Mouse (Mus musculus) forebrain, embryonic 10.5 days (tissue): ENCODE data around the gene Kcnt2. TPM values are rescaled to one million over a fixed set of nuclear protein-coding genes. Genes with fewer than 3 reads are reported as not detected.

ENCODE experiments used
- DNase-seq: peaks from one replicate; pipeline ENCODE4 v3.0.0-alpha.2; 2017; ENCODE audit warnings: low spot score; ENCODE audit errors: extremely low spot score
- H3K27ac ChIP-seq: fragments of 300-500 bp; sonication (generic); 2 replicates; pipeline ENCODE4 v1.5.1; 2016; ENCODE audit warnings: mild to moderate bottlenecking
- H3K27me3 ChIP-seq: fragments of 300-500 bp; sonication (generic); 2 replicates; pipeline ENCODE4 v1.6.1; 2016; ENCODE audit warnings: mild to moderate bottlenecking; ENCODE audit not compliant: poor library complexity, severe bottlenecking
- H3K36me3 ChIP-seq: fragments of 300-500 bp; sonication (generic); replicated peaks from 2 replicates; pipeline ENCODE4 v1.6.1; 2016; ENCODE audit warnings: mild to moderate bottlenecking, moderate library complexity
- H3K4me1 ChIP-seq: fragments of 300-500 bp; sonication (generic); 2 replicates; pipeline ENCODE4 v1.6.1; 2016
- H3K4me3 ChIP-seq: fragments of 300-500 bp; sonication (generic); 2 replicates; pipeline ENCODE4 v1.5.1; 2016; ENCODE audit warnings: mild to moderate bottlenecking, moderate library complexity
- H3K9me3 ChIP-seq: fragments of 300-500 bp; sonication (generic); 2 replicates; pipeline ENCODE4 v1.6.1; 2016; ENCODE audit warnings: mild to moderate bottlenecking, moderate library complexity
- WGBS: fragments of 180-500 bp; shearing (Covaris S2); methylation state at CpG from one replicate; pipeline ENCODE4 v1.1.7; 2016; 5-methylcytosine and 5-hydroxymethylcytosine counted together
- polyA plus RNA-seq: library from polyadenylated mRNA; unstranded; fragments of >200 nt; fragmentation: Nextera tagmentation; extraction: Ambion mirVana; gene quantifications from 2 replicates; pipeline ENCODE4 v1.2.1, GENCODE M21; 2016

Kcnt2 gene
- polyA plus RNA-seq, 1 experiment from 2014 or later, result 1.1 TPM

DNA sequence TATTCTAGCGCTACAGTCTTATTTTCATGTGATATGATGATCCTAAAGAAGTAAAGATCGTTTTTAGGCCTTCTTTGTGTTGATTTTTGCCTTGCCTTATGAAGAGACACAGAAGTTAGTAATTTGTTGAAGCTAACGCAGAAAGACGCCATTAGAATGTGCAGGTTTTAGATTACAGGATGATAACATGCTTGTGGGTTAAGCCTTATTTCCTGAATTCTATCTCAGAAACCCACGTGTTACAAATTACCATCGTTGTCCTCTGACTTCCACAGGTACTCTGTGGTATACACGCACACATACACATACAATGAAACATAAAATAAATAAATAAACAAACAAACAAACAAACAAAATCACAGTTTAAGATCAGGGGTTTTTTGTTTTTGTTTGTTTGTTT is 326.2 kb downstream of the Kcnt2 start:
- H3K9me3 ChIP-seq, result no peaks in the 10 kb centered on the region
- 85% methylated on average over 7 of the region's 7 CpGs for WGBS

DNA sequence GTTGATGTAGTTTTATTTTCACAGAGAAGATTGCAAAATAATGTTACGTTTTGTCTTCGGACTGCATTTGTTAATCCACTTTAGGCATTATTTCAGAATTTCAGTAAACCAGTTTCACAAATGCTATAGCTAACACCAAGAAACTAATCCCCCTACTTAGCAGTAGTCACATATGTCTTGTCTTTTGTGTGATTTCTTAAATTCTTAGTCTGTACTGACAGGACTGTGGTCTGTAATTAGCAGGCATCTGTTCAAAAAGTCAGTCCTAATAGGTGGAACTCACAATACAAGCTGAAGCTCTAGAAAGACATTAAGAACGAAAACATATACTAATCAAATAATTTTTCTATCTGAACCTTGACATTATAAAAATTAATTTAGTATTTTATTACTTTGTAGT is 332.6 kb downstream of the Kcnt2 start:
- no peaks in the 10 kb centered on the region for H3K27me3 ChIP-seq
- no peaks in the 10 kb centered on the region for H3K9me3 ChIP-seq
- no peak for DNase-seq
- H3K4me3 ChIP-seq, result no peak overlapping the region
- no peaks in the 10 kb centered on the region for H3K4me1 ChIP-seq
- H3K36me3 ChIP-seq, result no peaks in the 10 kb centered on the region
- 85% methylated on average over 3 of the region's 3 CpGs for WGBS
- H3K27ac ChIP-seq, result no peak overlapping the region

More for the DNA sequence above, 326.2 kb downstream of the Kcnt2 start:
- H3K27me3 ChIP-seq, result no peaks in the 10 kb centered on the region
- no peaks in the 10 kb centered on the region for H3K4me1 ChIP-seq
- no peak overlapping the region for H3K4me3 ChIP-seq
- no peaks in the 10 kb centered on the region for H3K36me3 ChIP-seq
- no peak overlapping the region for H3K27ac ChIP-seq
- no peak for DNase-seq

DNA sequence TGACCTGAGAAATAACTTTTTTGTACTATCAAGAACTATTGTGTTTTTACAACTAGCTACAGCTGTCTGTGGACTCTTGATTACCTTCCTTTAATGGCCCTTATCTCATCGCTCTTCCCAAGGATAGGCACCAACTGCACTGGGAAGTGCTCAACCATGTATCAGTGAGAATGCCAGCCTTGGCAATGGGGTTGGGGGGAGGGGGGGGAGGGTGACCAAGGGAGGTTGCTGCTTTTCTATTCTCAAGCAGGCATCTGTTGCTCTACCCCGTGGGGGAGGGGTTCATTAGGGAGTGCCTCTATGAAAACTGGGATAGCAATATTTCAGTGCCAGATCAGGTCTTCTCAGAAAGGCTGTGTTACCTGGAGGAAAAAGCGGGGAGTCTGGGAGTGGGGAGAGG is 342.3 kb downstream of the Kcnt2 start:
- Histone ChIP-seq H3K27me3 (no peaks in the 10 kb centered on the region), H3K4me3 (no peak overlapping the region), H3K4me1 (no peaks in the 10 kb centered on the region), H3K27ac (no peak overlapping the region), H3K36me3 (no peaks in the 10 kb centered on the region), H3K9me3 (no peaks in the 10 kb centered on the region)
- DNase-seq, result no peak
- 74% methylated on average over 3 of the region's 3 CpGs for WGBS

DNA sequence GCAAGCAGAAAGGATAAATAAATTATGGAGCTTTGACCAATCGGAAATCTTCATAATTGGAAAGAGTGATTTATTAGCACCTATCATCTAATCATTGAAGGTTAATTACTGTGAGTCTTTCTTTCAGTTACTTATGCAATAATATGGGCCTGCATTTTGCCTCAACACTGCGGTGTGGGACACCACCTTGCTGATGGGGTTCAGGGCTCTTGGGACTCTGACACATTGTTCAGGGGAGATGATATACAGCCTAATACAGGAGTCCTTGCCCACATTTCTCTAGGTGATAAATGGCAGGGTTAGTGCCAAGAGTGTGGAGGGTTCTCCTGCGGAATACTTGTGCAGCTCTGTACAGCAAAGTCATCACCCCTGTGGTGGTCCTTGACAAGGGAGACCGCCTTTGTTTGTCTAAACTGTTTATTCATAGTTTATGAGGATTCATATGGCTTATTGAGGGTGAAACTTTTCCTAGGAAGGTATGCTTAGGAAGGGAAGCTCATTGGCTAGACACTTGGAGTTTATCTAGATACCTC is 362.9 kb downstream of the Kcnt2 start:
- H3K4me3 ChIP-seq, result no peak overlapping the region
- no peak for DNase-seq
- no peak overlapping the region for H3K27ac ChIP-seq
- H3K4me1 ChIP-seq, result no peaks in the 10 kb centered on the region
- no peaks in the 10 kb centered on the region for H3K9me3 ChIP-seq
- 90% methylated on average over 4 of the region's 4 CpGs for WGBS
- no peaks in the 10 kb centered on the region for H3K36me3 ChIP-seq
- H3K27me3 ChIP-seq, result no peaks in the 10 kb centered on the region

DNA sequence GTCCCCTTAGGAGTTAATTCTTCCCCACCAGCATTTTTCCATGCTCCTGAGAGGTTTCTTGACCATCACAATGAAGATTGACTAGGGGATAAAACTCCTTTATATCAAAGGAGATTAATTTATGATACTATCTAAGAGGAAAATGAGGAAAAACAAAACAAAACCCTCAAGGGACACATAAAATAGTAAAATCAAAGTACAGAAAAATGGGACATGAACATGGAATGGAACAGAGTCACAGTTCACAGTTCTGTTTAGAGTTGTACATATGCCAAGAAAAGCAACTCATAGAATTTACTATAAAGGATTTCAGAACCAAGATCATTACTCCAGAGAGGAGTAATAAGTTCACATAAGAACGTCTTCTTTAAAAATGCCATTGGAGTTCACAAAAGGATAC is 367.1 kb downstream of the Kcnt2 start:
- no peaks in the 10 kb centered on the region for H3K9me3 ChIP-seq
- H3K27me3 ChIP-seq, result no peaks in the 10 kb centered on the region
- no peaks in the 10 kb centered on the region for H3K4me1 ChIP-seq
- no peak overlapping the region for H3K4me3 ChIP-seq
- H3K36me3 ChIP-seq, result no peaks in the 10 kb centered on the region
- WGBS, result 77% methylated on average over 1 of the region's 1 CpGs
- no peak for DNase-seq
- no peak overlapping the region for H3K27ac ChIP-seq

DNA sequence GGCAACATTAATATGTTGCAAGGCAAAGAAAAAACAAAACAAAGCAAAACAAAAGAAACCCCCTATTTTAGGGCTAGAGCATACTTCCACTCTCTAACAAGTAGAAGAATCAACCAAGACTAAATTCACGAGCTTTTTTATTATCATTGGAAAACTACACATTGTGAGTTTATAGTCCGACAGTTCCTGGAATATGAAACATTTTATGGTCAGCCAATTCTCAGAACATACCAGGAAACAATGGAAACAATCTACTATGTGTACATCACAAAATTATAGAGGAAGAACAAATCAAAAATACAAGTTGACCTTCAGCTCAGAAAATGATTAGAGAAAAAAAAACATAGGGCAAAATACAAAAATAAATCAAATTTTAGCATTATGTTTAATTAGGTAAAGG is 368.9 kb downstream of the Kcnt2 start:
- WGBS, result 95% methylated on average over 2 of the region's 2 CpGs
- no peaks in the 10 kb centered on the region for H3K36me3 ChIP-seq
- H3K27me3 ChIP-seq, result no peaks in the 10 kb centered on the region
- H3K4me3 ChIP-seq, result no peak overlapping the region
- no peak overlapping the region for H3K27ac ChIP-seq
- DNase-seq, result no peak
- H3K4me1 ChIP-seq, result no peaks in the 10 kb centered on the region
- no peaks in the 10 kb centered on the region for H3K9me3 ChIP-seq

DNA sequence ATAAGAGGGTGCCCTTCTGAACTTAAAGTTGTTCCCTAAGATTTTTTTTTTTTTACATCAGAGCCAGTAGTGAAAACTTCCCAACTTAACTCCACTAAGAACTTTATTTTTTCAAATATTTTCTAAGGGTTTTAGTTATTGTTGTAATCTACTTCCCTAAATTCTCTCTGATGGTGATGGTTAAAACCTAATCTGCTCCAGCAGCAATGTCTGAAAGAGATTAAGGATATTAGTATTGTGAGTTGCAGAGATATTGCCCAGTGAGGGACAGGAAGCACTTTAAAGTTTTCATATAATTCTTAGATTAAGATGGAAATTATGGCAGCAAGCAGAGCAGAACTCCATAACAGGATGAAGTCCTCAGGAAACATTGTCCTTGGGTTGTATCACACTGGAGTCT is 372.2 kb downstream of the Kcnt2 start:
- H3K27ac ChIP-seq, result no peak overlapping the region
- H3K9me3 ChIP-seq, result no peaks in the 10 kb centered on the region
- H3K36me3 ChIP-seq, result no peaks in the 10 kb centered on the region
- H3K4me3 ChIP-seq, result no peak overlapping the region
- no peaks in the 10 kb centered on the region for H3K4me1 ChIP-seq
- DNase-seq, result no peak
- no peaks in the 10 kb centered on the region for H3K27me3 ChIP-seq

DNA sequence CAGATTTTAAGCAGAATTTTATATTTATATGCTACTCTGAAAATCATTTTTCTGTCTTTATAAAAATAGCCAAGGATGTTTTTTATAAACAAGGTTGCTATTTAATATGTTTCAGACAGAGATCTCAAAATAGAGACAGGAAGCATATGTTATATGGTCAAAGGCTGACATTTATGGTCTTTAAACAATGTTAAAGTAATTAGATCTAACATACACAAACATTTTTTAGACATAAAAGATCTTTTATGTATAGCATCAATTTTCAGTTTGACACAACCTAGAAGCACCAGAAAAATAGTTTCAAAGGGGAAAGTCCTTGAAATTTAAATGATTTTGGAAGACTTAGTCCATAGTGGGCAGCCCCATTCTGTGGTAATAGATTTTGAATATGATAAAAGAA is 379.0 kb downstream of the Kcnt2 start:
- no peaks in the 10 kb centered on the region for H3K27me3 ChIP-seq
- no peaks in the 10 kb centered on the region for H3K4me1 ChIP-seq
- no peaks in the 10 kb centered on the region for H3K36me3 ChIP-seq
- H3K4me3 ChIP-seq, result no peak overlapping the region
- no peak for DNase-seq
- no peaks in the 10 kb centered on the region for H3K9me3 ChIP-seq
- H3K27ac ChIP-seq, result no peak overlapping the region

DNA sequence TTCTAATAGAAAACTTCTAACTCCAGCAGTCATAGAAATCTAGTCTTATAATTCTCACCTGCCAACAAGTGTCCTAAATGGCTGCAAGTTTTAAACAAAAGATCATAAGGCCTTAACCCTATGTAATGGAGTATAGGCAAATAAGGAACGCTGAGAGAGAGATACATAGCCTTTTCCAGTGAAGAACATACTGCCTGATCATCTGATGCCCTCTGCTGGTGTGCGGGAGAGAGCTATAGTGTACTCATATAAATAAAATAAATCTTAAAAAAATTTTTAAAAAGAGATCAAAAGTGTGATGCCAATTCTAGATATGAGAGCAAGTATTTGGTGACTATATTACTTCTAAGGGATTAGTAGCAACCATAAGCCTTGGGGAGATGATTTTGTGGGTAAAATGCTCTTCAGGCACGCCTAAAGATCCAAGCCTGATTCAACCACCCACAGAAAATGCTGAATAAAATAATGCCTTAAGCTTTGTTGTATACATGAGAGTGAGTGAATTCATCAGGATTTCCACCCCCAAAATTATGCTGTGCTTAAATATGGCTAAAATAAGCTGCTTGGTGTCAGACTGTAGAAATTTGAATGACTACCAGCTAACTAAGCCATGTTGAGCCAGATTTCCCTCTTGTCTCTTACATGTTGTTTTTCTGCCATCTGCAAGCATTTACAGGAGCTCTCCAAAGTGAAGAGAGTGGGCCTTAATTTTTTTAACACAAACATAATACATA is 413.8 kb downstream of the Kcnt2 start:
- Histone ChIP-seq H3K4me1 (no peaks in the 10 kb centered on the region), H3K27ac (no peak overlapping the region), H3K27me3 (no peaks in the 10 kb centered on the region), H3K4me3 (no peak overlapping the region), H3K9me3 (no peaks in the 10 kb centered on the region), H3K36me3 (no peaks in the 10 kb centered on the region)
- no peak for DNase-seq
- WGBS, result 58% methylated on average over 3 of the region's 3 CpGs

DNA sequence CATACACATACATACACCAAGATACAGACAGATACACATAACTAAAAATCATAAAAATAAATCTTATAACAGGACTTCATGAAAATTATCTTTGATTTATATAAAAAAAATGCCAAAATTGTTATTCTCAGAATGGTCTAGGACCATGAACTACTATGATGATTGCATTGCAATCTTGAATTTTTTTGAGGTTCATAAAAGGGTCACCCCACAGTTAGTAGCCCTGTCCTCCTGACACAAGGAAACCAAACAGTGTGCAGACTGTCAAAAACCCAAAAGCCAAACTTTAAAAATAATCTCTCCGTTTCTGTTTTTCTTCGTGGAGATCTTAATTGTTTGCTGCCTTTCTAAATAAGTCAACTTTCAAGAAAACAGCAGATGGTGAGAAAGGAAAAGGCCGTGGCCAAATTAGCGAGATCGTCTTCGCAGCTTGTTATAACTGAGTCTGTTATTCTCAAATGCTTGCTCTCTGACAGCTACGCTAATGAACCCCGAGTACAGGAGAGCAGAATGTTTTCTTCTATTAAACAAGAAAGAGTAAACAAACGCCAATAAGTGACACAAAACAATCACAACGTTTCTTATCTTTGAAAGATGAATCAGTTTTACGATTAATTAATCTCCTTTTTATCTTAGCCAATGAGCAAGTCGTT is 414.9 kb downstream of the Kcnt2 start:
- DNase-seq, result no peak
- Histone ChIP-seq H3K36me3 (no peaks in the 10 kb centered on the region), H3K27ac (no peak overlapping the region), H3K27me3 (no peaks in the 10 kb centered on the region), H3K4me3 (no peak overlapping the region), H3K9me3 (no peaks in the 10 kb centered on the region), H3K4me1 (no peaks in the 10 kb centered on the region)
- 55% methylated on average over 12 of the region's 12 CpGs for WGBS

DNA sequence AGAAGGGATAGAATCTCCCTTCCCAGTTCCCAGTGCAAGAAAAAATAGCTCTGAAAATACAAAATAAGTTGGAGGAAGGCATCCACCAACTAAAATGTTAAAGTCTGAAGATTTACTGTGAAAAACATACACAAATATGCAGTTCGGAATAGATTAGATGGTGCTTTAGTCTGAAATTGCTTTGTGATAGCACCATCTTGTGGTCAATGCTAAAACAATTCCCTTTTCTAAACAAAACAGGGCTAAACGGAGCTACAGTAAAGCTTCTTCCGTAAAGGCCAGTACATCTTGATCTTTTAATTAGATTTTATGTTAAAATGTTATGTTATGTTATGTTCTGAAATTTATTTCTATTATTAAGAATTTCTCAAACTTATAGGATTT is 415.4 kb downstream of the Kcnt2 start:
- H3K4me3 ChIP-seq, result no peak overlapping the region
- DNase-seq, result no peak
- H3K9me3 ChIP-seq, result no peaks in the 10 kb centered on the region
- no peak overlapping the region for H3K27ac ChIP-seq
- H3K27me3 ChIP-seq, result no peaks in the 10 kb centered on the region
- no peaks in the 10 kb centered on the region for H3K4me1 ChIP-seq
- 47% methylated on average over 3 of the region's 3 CpGs for WGBS
- H3K36me3 ChIP-seq, result no peaks in the 10 kb centered on the region
